Mouse (Mus musculus) kidney, embryonic 16.5 days (tissue): Measurements from ENCODE around the gene Klf1. TPM values are rescaled to one million over a fixed set of nuclear protein-coding genes. Genes with fewer than 3 reads are reported as not detected.
"Not testable (repeated sequence)": the region's sequence is repeated elsewhere in the genome, so short reads cannot be mapped to it uniquely, and the experiment has no call there.

Source experiments
- ATAC-seq: fragments of 200-750 bp; cut with Nextera tagmentation; 2 replicates; pipeline ENCODE4 v1.8.0; 2017; ENCODE audit warnings: moderate TSS enrichment; ENCODE audit not compliant: low FRiP score, low TSS enrichment
- H3K27ac ChIP-seq: fragments of 300-500 bp; sonication (generic); 2 replicates; pipeline ENCODE4 v1.5.1; 2014; ENCODE audit warnings: low read length
- H3K27me3 ChIP-seq: fragments of 300-500 bp; sonication (generic); 2 replicates; pipeline ENCODE4 v1.6.1; 2014; ENCODE audit warnings: low read length, control low read depth, mixed read lengths; ENCODE audit not compliant: insufficient read depth
- H3K36me3 ChIP-seq: fragments of 300-500 bp; sonication (generic); 2 replicates; pipeline ENCODE4 v1.6.1; 2014; ENCODE audit warnings: low read length, control low read depth, mixed read lengths; ENCODE audit not compliant: insufficient read depth
- H3K4me1 ChIP-seq: fragments of 300-500 bp; sonication (generic); 2 replicates; pipeline ENCODE4 v1.6.1; 2014; ENCODE audit warnings: low read length, control low read depth, mixed read lengths; ENCODE audit not compliant: insufficient read depth
- H3K4me2 ChIP-seq: fragments of 300-500 bp; sonication (generic); replicated peaks from 2 replicates; pipeline ENCODE4 v1.6.1; 2014; ENCODE audit warnings: low read depth, low read length
- H3K4me3 ChIP-seq: fragments of 300-500 bp; sonication (generic); 2 replicates; pipeline ENCODE4 v1.5.1; 2014; ENCODE audit warnings: mild to moderate bottlenecking, low read length
- H3K9ac ChIP-seq: fragments of 300-500 bp; sonication (generic); replicated peaks from 2 replicates; pipeline ENCODE4 v1.6.1; 2014; ENCODE audit warnings: low read length
- H3K9me3 ChIP-seq: fragments of 300-500 bp; sonication (generic); 2 replicates; pipeline ENCODE4 v1.6.1; 2016; ENCODE audit warnings: low read length, control low read depth
- WGBS: fragments of 180-500 bp; shearing (Covaris S2); extraction: QIAGEN DNeasy Blood & Tissue Kit; methylation state at CpG from one replicate; pipeline ENCODE4 v1.1.7; 2014; 5-methylcytosine and 5-hydroxymethylcytosine counted together
- polyA plus RNA-seq: library from polyadenylated mRNA; unstranded; fragments of >200 nt; fragmentation: Nextera tagmentation; extraction: Ambion mirVana; gene quantifications from 2 replicates; pipeline ENCODE4 v1.2.1, GENCODE M21; 2015

Gene Klf1
- polyA plus RNA-seq, 1 experiment from 2014 or later = 2.4 TPM

DNA sequence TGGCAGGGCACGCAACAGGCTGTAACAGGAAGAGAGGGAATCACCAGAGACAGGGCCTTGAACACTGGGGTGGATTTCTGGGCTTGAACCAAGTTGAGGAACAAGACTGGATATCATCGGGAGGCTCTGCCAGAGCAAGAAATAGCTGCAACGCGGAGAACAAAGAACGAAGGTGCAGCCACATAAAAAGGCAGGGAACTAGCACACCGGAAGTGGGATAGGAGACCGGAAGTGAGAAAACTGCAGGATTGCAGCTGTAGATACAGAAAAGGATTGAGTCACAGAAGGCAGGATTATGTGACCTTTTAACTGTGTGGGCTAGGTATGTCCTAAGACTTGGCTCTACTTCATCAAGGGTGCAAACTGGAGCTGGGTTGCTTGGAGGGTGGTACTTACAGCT lies 2.6 kb downstream of the Klf1 start:
- no peaks in the 10 kb centered on the region for H3K36me3 ChIP-seq
- H3K4me3 ChIP-seq = no peak overlapping the region
- H3K4me2 ChIP-seq = no peak overlapping the region
- H3K9ac ChIP-seq = no peak overlapping the region
- peaks cover 11% of the 10 kb centered on the region for H3K4me1 ChIP-seq
- no peak for ATAC-seq
- H3K27ac ChIP-seq = no peak overlapping the region
- no peaks in the 10 kb centered on the region for H3K9me3 ChIP-seq
- H3K27me3 ChIP-seq = no peaks in the 10 kb centered on the region
- WGBS = 87% methylated on average over 7 of the region's 7 CpGs

DNA sequence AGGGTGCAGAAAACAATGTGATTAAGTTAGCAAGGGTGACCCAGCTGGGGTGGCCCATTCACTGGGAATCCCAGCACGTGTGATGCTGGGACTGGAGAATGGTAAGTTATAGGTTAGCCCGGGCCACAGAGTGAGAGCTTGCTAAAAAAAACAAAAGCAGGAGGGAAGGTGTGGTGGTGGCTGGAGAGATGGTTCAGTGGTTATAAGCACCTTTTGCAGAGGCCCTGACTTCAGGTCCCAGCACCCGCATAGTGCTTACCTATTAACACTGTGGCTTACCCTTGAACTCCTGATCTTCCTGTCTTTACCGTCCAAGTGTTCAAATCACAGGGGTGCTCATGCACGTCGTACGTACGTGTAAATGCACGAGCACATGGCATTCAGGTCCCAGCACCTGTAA lies 5.3 kb downstream of the Klf1 start:
- 87% methylated on average over 9 of the region's 9 CpGs for WGBS
- Histone ChIP-seq H3K27me3 (peaks cover 14% of the 10 kb centered on the region), H3K27ac (no peak overlapping the region), H3K4me2 (no peak overlapping the region), H3K9ac (no peak overlapping the region), H3K36me3 (no peaks in the 10 kb centered on the region), H3K4me1 (peaks cover 11% of the 10 kb centered on the region), H3K4me3 (no peak overlapping the region), H3K9me3 (no peaks in the 10 kb centered on the region)
- ATAC-seq = no peak

DNA sequence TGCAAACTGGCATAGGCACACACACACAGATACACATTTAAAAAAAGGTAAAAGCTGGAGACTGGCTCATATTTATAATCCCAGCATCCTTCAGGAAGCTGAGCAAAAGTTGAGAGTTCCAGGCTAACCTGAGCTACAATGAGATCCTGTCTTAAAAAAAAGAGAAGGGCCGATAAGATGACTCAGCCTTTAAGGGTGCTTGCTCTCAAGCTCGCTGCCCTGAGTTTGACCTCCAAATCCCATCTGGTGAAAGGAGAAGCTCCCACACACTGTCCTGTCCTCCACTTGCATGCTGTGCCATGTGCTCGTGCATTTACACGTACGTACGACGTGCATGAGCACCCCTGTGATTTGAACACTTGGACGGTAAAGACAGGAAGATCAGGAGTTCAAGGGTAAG lies 5.8 kb downstream of the Klf1 start:
- H3K9me3 ChIP-seq = no peaks in the 10 kb centered on the region
- no peak overlapping the region for H3K9ac ChIP-seq
- H3K27ac ChIP-seq = no peak overlapping the region
- peaks cover 19% of the 10 kb centered on the region for H3K27me3 ChIP-seq
- H3K4me3 ChIP-seq = no peak overlapping the region
- WGBS = 56% methylated on average over 8 of the region's 8 CpGs
- H3K36me3 ChIP-seq = no peaks in the 10 kb centered on the region
- H3K4me2 ChIP-seq = no peak overlapping the region; the same call in 1 of the 2 replicates
- H3K4me1 ChIP-seq = peaks cover 10% of the 10 kb centered on the region
- ATAC-seq = no peak

- WGBS = 26% methylated on average over 7 of the region's 7 CpGs
- peaks cover 14% of the 10 kb centered on the region for H3K4me1 ChIP-seq
- H3K4me3 ChIP-seq = peak overlapping the region; percentile 57
- H3K27me3 ChIP-seq = peaks cover 24% of the 10 kb centered on the region
- H3K27ac ChIP-seq, H3K36me3 ChIP-seq, H3K9me3 ChIP-seq, ATAC-seq: not testable (repeated sequence)
- H3K4me2 ChIP-seq = peak overlapping the region; percentile 93
- H3K9ac ChIP-seq = peak overlapping the region; percentile 32
Measured at GRCm38 (mm10) chr8:84907979-84908378, 6.3 kb downstream of the Klf1 start.

GRCm38 (mm10) chr8:84908421-84909161 lies 6.9 kb downstream of the Klf1 start, which contains the start of gene Dnase2a:
TSS of gene Dnase2a (plus strand) at chr8:84908560.
- Histone ChIP-seq H3K4me1 (peaks cover 13% of the 10 kb centered on the region), H3K9me3 (no peaks in the 10 kb centered on the region), H3K4me3 (peak within 1 kb of the TSS; percentile 57), H3K27me3 (peaks cover 28% of the 10 kb centered on the region), H3K4me2 (peak within 1 kb of the TSS; percentile 93), H3K36me3 (no peaks in the 10 kb centered on the region), H3K9ac (peak within 1 kb of the TSS; percentile 75), H3K27ac (no peak within 1 kb of the TSS)
- under 1% methylated on average over 45 of the region's 45 CpGs for WGBS
- peak; percentile 89 for ATAC-seq

GRCm38 (mm10) chr8:84909162-84909767 lies 7.5 kb downstream of the Klf1 start:
- no peak for ATAC-seq
- WGBS = 52% methylated on average over 20 of the region's 20 CpGs
- H3K4me3 ChIP-seq = peak overlapping the region; percentile 57

GRCm38 (mm10) chr8:84909949-84910348 lies 8.2 kb downstream of the Klf1 start:
- Histone ChIP-seq H3K9me3 (no peaks in the 10 kb centered on the region), H3K36me3 (no peaks in the 10 kb centered on the region), H3K4me2 (no peak overlapping the region), H3K4me3 (no peak overlapping the region), H3K27ac (no peak overlapping the region), H3K4me1 (peaks cover 11% of the 10 kb centered on the region), H3K27me3 (peaks cover 33% of the 10 kb centered on the region), H3K9ac (no peak overlapping the region)
- WGBS = 60% methylated on average over 5 of the region's 5 CpGs
- no peak for ATAC-seq

More at GRCm38 (mm10) chr8:84909162-84909767, 7.5 kb downstream of the Klf1 start:
- peak overlapping the region; percentile 93 for H3K4me2 ChIP-seq
- H3K9ac ChIP-seq = peak overlapping the region; percentile 75
- H3K36me3 ChIP-seq = no peaks in the 10 kb centered on the region
- no peaks in the 10 kb centered on the region for H3K9me3 ChIP-seq
- H3K4me1 ChIP-seq = peaks cover 11% of the 10 kb centered on the region
- H3K27me3 ChIP-seq = peaks cover 33% of the 10 kb centered on the region
- no peak overlapping the region for H3K27ac ChIP-seq

GRCm38 (mm10) chr8:84910551-84910950 lies 8.8 kb downstream of the Klf1 start:
- Histone ChIP-seq H3K4me3 (no peak overlapping the region), H3K4me2 (no peak overlapping the region), H3K36me3 (no peaks in the 10 kb centered on the region), H3K27me3 (peaks cover 33% of the 10 kb centered on the region), H3K9ac (0 out of 2 replicates have a peak overlapping the region, but pooled peaks have one; percentile 15), H3K4me1 (peaks cover 11% of the 10 kb centered on the region), H3K9me3 (no peaks in the 10 kb centered on the region), H3K27ac (no peak overlapping the region)
- WGBS = 81% methylated on average over 6 of the region's 6 CpGs
- ATAC-seq = no peak

GRCm38 (mm10) chr8:84911854-84912253 lies 10.1 kb downstream of the Klf1 start:
- H3K27me3 ChIP-seq = peaks cover 36% of the 10 kb centered on the region
- H3K9me3 ChIP-seq = 0 out of 2 replicates have a peak, but pooled peaks cover 2% of the 10 kb centered on the region
- no peak overlapping the region for H3K4me2 ChIP-seq
- no peak for ATAC-seq
- H3K4me1 ChIP-seq = peaks cover 11% of the 10 kb centered on the region
- no peaks in the 10 kb centered on the region for H3K36me3 ChIP-seq
- 81% methylated on average over 9 of the region's 9 CpGs for WGBS
- H3K4me3 ChIP-seq = no peak overlapping the region
- no peak overlapping the region for H3K27ac ChIP-seq
- no peak overlapping the region for H3K9ac ChIP-seq

- Histone ChIP-seq H3K4me1 (peaks cover 11% of the 10 kb centered on the region), H3K9ac (peak overlapping the region; percentile 52), H3K27me3 (peaks cover 36% of the 10 kb centered on the region), H3K27ac (no peak overlapping the region), H3K9me3 (0 out of 2 replicates have a peak, but pooled peaks cover 2% of the 10 kb centered on the region), H3K4me2 (peak overlapping the region; percentile 80), H3K4me3 (peak overlapping the region; percentile 48), H3K36me3 (no peaks in the 10 kb centered on the region)
- no peak for ATAC-seq
- 20% methylated on average over 27 of the region's 27 CpGs for WGBS
Measured at GRCm38 (mm10) chr8:84912391-84912790, 10.7 kb downstream of the Klf1 start.
